Mouse (Mus musculus) frontal cortex, postnatal 10 days (tissue): Measurements from ENCODE around the gene Klrk1.
"Not testable (repeated sequence)": the region's sequence is repeated elsewhere in the genome, so short reads cannot be mapped to it uniquely, and the experiment has no call there.

ENCODE experiments used
- DNase-seq, 2 experiments: peaks; one replicate each; pipeline ENCODE4 v3.0.0; 2022; ENCODE audit warnings: low spot score in 2 of 2, mixed read lengths in 1 of 2

Gene Klrk1

GRCm38 (mm10) chr6:129623735-129624134 is at the start of gene Klrk1:
TSS of gene Klrk1 (minus strand) at chr6:129623864.
- DNase-seq: no peak

GRCm38 (mm10) chr6:129661301-129661700 is 37.6 kb upstream of the Klrk1 start:
- not testable (repeated sequence) for DNase-seq

- DNase-seq: not testable (repeated sequence)
These were observed 36.9 kb upstream of the Klrk1 start, which contains the start of gene Klrc2 for GRCm38 (mm10) chr6:129660589-129660988. TSS of gene Klrc2 (minus strand) at chr6:129660689.

GRCm38 (mm10) chr6:129644054-129644453 is 20.4 kb upstream of the Klrk1 start:
- not testable (repeated sequence) for DNase-seq

- not testable (repeated sequence) for DNase-seq
These were observed 19.6 kb upstream of the Klrk1 start, which contains the start of gene Klrc3 for GRCm38 (mm10) chr6:129643237-129643636. TSS of gene Klrc3 (minus strand) at chr6:129643337.

GRCm38 (mm10) chr6:129631046-129631445 is 7.4 kb upstream of the Klrk1 start:
- not testable (repeated sequence) for DNase-seq

GRCm38 (mm10) chr6:129608372-129608771 is 15.3 kb downstream of the Klrk1 start:
- no peak for DNase-seq

GRCm38 (mm10) chr6:129591508-129591907 is 32.2 kb downstream of the Klrk1 start, which contains the start of gene Klrd1:
TSS of gene Klrd1 (plus strand) at chr6:129591782.
- no peak for DNase-seq

- no peak for DNase-seq
These were observed 40.6 kb downstream of the Klrk1 start for GRCm38 (mm10) chr6:129583014-129583413.

- DNase-seq: no peak
These were observed 41.8 kb downstream of the Klrk1 start for GRCm38 (mm10) chr6:129581896-129582295.

GRCm38 (mm10) chr6:129581274-129581673 is 42.4 kb downstream of the Klrk1 start:
- no peak for DNase-seq

- no peak for DNase-seq
These were observed 46.1 kb downstream of the Klrk1 start, which contains the start of gene Klre1 for GRCm38 (mm10) chr6:129577605-129578004. TSS of gene Klre1 (plus strand) at chr6:129577905.

- DNase-seq: no peak
These were observed 48.3 kb downstream of the Klrk1 start for GRCm38 (mm10) chr6:129575315-129575714.

- no peak for DNase-seq
These were observed 58.4 kb downstream of the Klrk1 start for GRCm38 (mm10) chr6:129565257-129565656.
